Mouse (Mus musculus): Measurements from ENCODE around the gene Wdr47. TPM values are rescaled to one million over a fixed set of nuclear protein-coding genes. Genes with fewer than 3 reads are reported as not detected.

Gene Wdr47
- total RNA-seq (2012; rRNA removed) (2.4 and 2.5 TPM in 2 replicates), polyA plus RNA-seq (2012; ENCODE audit: insufficient read depth in 1 of 2, insufficient read length in 2 of 2, low read depth in 1 of 2, low replicate concordance in 2 of 2, missing spikeins in 1 of 2) (1 to 10 TPM in 1 of 2 experiments, not detected in 1; 3.8 TPM)

DNA sequence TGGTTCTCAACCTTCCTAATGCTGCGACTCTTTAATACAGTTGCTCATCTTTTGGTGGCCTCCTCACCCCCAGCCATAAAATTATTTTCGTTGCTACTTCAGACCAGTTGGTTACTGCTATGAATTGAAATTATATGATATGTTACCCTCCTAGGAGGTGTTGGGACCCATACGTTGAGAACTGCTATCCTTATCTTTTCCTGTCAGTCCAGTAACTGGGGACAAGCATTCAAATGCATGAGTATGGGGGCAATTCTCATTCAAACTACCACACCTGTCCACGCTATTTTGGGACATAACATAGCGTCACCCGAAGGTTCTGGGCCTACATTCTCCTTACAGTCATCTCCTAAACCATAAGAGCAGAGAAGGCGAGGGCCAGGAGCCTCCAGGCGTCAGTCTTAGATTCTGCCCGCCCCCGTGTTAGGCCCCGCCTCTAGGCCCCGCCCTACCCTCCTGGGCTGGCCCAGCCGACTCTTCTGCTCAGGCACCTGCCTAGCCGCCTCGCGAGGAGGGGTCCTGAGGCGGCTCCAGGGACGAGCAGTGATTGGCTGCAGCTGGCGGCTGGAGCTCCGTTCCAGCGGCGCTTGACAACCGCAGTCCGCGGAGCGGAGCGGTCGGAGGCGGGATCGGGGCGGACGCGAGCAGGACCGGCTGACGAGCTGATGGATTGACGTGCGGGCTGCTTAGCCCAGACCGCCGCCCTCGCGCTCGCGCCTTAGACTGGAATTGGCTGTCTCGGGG, at the start of gene Wdr47:
Gene Wdr47 (plus strand): TSS at position 494 of the 744 bp plus-strand sequence.
- Histone ChIP-seq H3K79me2 (ENCODE audit: control insufficient read depth, insufficient read depth, low read length, poor library complexity) (peaks cover 2% of the 10 kb centered on the region; the same call in 1 of the 2 replicates), H3K4me1 (ENCODE audit: control insufficient read depth in 1 of 2, insufficient read depth in 2 of 2, low read length in 2 of 2) (peaks cover 2 to 6% of the 10 kb centered on the region in 2 experiments; a peak in 1 of 4 replicates), H3K27ac (ENCODE audit: control insufficient read depth, low read depth, low read length) (peak within 1 kb of the TSS; percentile 61), H3K36me3 (ENCODE audit: control insufficient read depth in 1 of 2, insufficient read depth in 2 of 2, low read length in 2 of 2) (peaks cover 0 to 3% of the 10 kb centered on the region in 2 experiments; a peak in 2 of 4 replicates), H3K4me3 (ENCODE audit: control insufficient read depth in 1 of 2, insufficient read depth in 1 of 2, low read depth in 2 of 2, low read length in 2 of 2) (peak within 1 kb of the TSS; percentile 82 to 86), H3K27me3 (ENCODE audit: control insufficient read depth in 1 of 2, insufficient read depth in 2 of 2, low read length in 2 of 2) (no peaks in the 10 kb centered on the region), H3K9ac (ENCODE audit: control insufficient read depth, low read depth, low read length, poor library complexity, severe bottlenecking) (peak within 1 kb of the TSS; percentile 73), H3K9me3 (replicated peaks; ENCODE audit: insufficient read depth, low read length) (no peaks in the 10 kb centered on the region)
- DNase-seq (ENCODE audit: low read depth, low spot score) = peak; percentile 98
- TF ChIP-seq USF2 (IDR thresholded peaks at IDR 0.05; ENCODE audit: borderline replicate concordance in 1 of 2, insufficient read depth in 1 of 2, low read depth in 1 of 2, low read length in 2 of 2) (no peak), TAL1 (IDR thresholded peaks at IDR 0.05; ENCODE audit: low read length) (no peak), MYC (IDR thresholded peaks at IDR 0.05; ENCODE audit: low read depth, low read length) (no peak), NELFE (IDR thresholded peaks at IDR 0.05; ENCODE audit: low read depth, low read length) (peak; percentile 63; the same call in 1 of the 2 replicates), TBP (IDR thresholded peaks at IDR 0.05; ENCODE audit: low read depth, low read length) (no peak; the same call in 1 of the 2 replicates), GABPA (IDR thresholded peaks at IDR 0.05; ENCODE audit: low read depth, low read length) (no peak), UBTF (IDR thresholded peaks at IDR 0.05; ENCODE audit: borderline replicate concordance, insufficient read depth, low read depth, low read length) (0 out of 2 replicates have a peak, but pooled peaks have one; percentile 74), ZC3H11A (IDR thresholded peaks at IDR 0.05; ENCODE audit: low read depth, low read length) (no peak), NRF1 (IDR thresholded peaks at IDR 0.05; ENCODE audit: insufficient read depth, low read depth, low read length, poor library complexity, severe bottlenecking) (0 out of 2 replicates have a peak, but pooled peaks have one; percentile 28), MEF2A (IDR thresholded peaks at IDR 0.05; ENCODE audit: extremely low read depth, insufficient replicate concordance, low read depth, low read length, poor library complexity, severe bottlenecking) (no peak), RCOR1 (IDR thresholded peaks at IDR 0.05; ENCODE audit: low read depth, low read length) (no peak), MAZ (IDR thresholded peaks at IDR 0.05; ENCODE audit: low read depth, low read length) (peak; percentile 76), JUND (IDR thresholded peaks at IDR 0.05; ENCODE audit: low read depth, low read length) (no peak), MAX (IDR thresholded peaks at IDR 0.05; ENCODE audit: low read length) (peak; percentile 89), RAD21 (IDR thresholded peaks at IDR 0.05; ENCODE audit: low read depth, low read length) (no peak), ELF1 (IDR thresholded peaks at IDR 0.05; ENCODE audit: low read depth, low read length) (no peak), CHD2 (IDR thresholded peaks at IDR 0.05; ENCODE audit: low read length) (no peak), BHLHE40 (IDR thresholded peaks at IDR 0.05; ENCODE audit: borderline replicate concordance, low read depth, low read length) (no peak), CHD1 (IDR thresholded peaks at IDR 0.05; ENCODE audit: low read depth, low read length) (no peak), MXI1 (IDR thresholded peaks at IDR 0.05; ENCODE audit: low read depth, low read length) (peak; percentile 81; the same call in 1 of the 2 replicates), KAT2A (conservative IDR thresholded peaks at IDR 0.05; ENCODE audit: low read depth, low read length) (no peak; the same call in 1 of the 2 replicates), USF1 (IDR thresholded peaks at IDR 0.05; ENCODE audit: low read depth, low read length) (peak; percentile 11; the same call in 1 of the 2 replicates), SIN3A (IDR thresholded peaks at IDR 0.05; ENCODE audit: low read length) (peak; percentile 75), TCF12 (IDR thresholded peaks at IDR 0.05; ENCODE audit: low read depth, low read length) (0 out of 2 replicates have a peak, but pooled peaks have one; percentile 10), EP300 (IDR thresholded peaks at IDR 0.05; ENCODE audit: low read depth in 1 of 2, low read length in 2 of 2) (peak in 1 of 2 experiments; percentile 6; a peak in 2 of 4 replicates), POLR2AphosphoS5 (IDR thresholded peaks at IDR 0.05; ENCODE audit: borderline replicate concordance, low read depth, low read length) (no peak), GATA1 (IDR thresholded peaks at IDR 0.05; ENCODE audit: low read depth, low read length) (peak; percentile 59; the same call in 1 of the 2 replicates), MYB (IDR thresholded peaks at IDR 0.05; ENCODE audit: low read depth, low read length) (no peak), MAFK (IDR thresholded peaks at IDR 0.05; ENCODE audit: borderline replicate concordance, low read depth, low read length) (no peak), E2F4 (IDR thresholded peaks at IDR 0.05; ENCODE audit: borderline replicate concordance, low read depth, low read length) (no peak), POLR2A (IDR thresholded peaks at IDR 0.05; ENCODE audit: control insufficient read depth in 1 of 2, insufficient read depth in 1 of 2, low read depth in 1 of 2, low read length in 2 of 2, poor library complexity in 1 of 2) (peak; percentile 71 to 86), SMC3 (IDR thresholded peaks at IDR 0.05; ENCODE audit: low read depth, low read length) (no peak), ZKSCAN1 (IDR thresholded peaks at IDR 0.05; ENCODE audit: low read depth, low read length) (no peak), CTCF (IDR thresholded peaks at IDR 0.05 in 2 of 3, conservative IDR thresholded peaks at IDR 0.05 in 1 of 3; ENCODE audit: control insufficient read depth in 1 of 3, insufficient read depth in 1 of 3, low read depth in 2 of 3, low read length in 3 of 3, poor library complexity in 1 of 3, severe bottlenecking in 1 of 3) (no peak)

Data from MEL (cell line).